Mouse (Mus musculus) bone marrow, adult 2 months (tissue): ENCODE data around the gene Fanca.

Experiments used
- CTCF ChIP-seq: fragments of 200-500 bp; IDR thresholded peaks from 2 replicates; pipeline ENCODE4 v1.5.1; 2011; ENCODE audit warnings: low read length, control low read depth; ENCODE audit not compliant: control insufficient read depth, insufficient read depth
- POLR2A ChIP-seq: fragments of 200-500 bp; IDR thresholded peaks from 2 replicates; pipeline ENCODE4 v1.6.1; 2011; ENCODE audit warnings: low read depth, mild to moderate bottlenecking, control low read depth, low read length, borderline replicate concordance; ENCODE audit not compliant: control insufficient read depth

- TF ChIP-seq POLR2A (no peak), CTCF (peak; percentile 34; the same call in 1 of the 2 replicates)
Measured at GRCm38 (mm10) chr8:123340071-123340470, 21.7 kb upstream of the Fanca start.
